Mouse (Mus musculus) kidney, adult 2 months (tissue): ENCODE results near the gene Utrn.

Experiments
- CTCF ChIP-seq: fragments of 200-500 bp; conservative IDR thresholded peaks from 2 replicates; pipeline ENCODE4 v1.5.1; 2011; ENCODE audit warnings: low read depth, mild to moderate bottlenecking, control low read depth, low read length, moderate library complexity, mixed read lengths; ENCODE audit not compliant: insufficient read depth, insufficient read length
- POLR2A ChIP-seq: fragments of 200-500 bp; IDR thresholded peaks from one replicate; pipeline ENCODE4 v1.6.1; 2011; ENCODE audit warnings: low read depth, low read length, control low read depth

DNA sequence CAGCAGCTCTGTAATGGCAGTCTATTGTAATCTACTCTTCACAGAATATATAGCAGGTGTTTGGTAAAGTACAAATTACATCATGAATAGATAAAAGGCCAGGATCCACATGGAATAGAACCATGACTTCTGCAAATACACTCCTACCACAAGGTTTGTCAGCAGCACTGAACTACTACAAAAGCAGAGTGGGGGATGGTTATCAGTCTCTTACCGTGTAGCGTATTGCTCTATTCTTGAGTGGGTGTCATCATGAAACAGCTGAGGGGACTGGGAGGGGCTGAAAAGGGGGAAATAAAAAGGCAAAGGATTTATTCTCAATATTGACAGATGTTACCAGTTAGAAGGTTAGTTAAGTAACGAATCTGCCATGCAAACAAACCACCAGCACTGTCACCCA lies 454.2 kb downstream of the Utrn start:
- TF ChIP-seq POLR2A (no peak), CTCF (no peak)
